Mouse (Mus musculus): Measurements from ENCODE around the gene Sult2a2. TPM values are rescaled to one million over a fixed set of nuclear protein-coding genes. Genes with fewer than 3 reads are reported as not detected.
"Not testable (repeated sequence)": the region's sequence is repeated elsewhere in the genome, so short reads cannot be mapped to it uniquely, and the experiment has no call there.

The Sult2a2 gene
- not detected for total RNA-seq (2021)
- long read RNA-seq, result 0 reads

DNA sequence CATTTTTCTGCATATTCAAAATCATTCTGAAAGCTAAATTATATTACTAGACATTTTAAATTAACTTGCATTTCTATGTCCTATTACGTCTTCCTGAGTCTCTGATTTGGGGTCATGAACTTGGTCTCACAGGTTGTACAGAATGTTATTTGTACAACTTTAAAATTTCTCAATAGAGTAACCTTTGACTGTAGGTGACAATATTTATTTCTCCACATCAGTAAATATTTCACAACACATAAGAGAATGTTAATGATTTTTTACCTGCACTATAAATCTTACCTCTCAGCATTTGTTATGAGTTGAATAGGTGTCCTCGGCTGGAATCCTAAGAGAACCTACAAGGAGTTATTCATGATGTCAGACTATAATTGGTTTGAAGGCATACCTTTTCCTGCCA is at the start of gene Sult2a2:
TSS of gene Sult2a2 (plus strand) at position 301 of the 400 bp plus-strand sequence.
- not testable (repeated sequence) for DNase-seq (ENCODE audit: low spot score in 2 of 2)

GRCm38 (mm10) chr7:13813913-13814312 is 80.6 kb downstream of the Sult2a2 start:
- DNase-seq (ENCODE audit: low spot score in 2 of 2), result no peak

Other genes with a start within 250 kb of the Sult2a2 start
- gene Bsph2, start 162.4 kb upstream of the Sult2a2 start, total RNA-seq (2021), result not detected
- not detected for gene Sult2a5, start 109.5 kb upstream of the Sult2a2 start, total RNA-seq (2021)
- gene Sult2a1, start 103.9 kb downstream of the Sult2a2 start, total RNA-seq (2021), result not detected